8 mouse cellular contexts compared by ENCODE assay signal in genomic region chr1:34842389-34842861, GRCm38 (mm10). TPM values are rescaled to one million over a fixed set of nuclear protein-coding genes. Genes with fewer than 3 reads are reported as not detected.
DNase-seq lines count a peak whose midpoint lies in the region; ATAC-seq and TF ChIP-seq lines count a peak whose summit lies in the region.

No protein-coding gene starts in this region.

- peaks cover 43% of the 10 kb centered on the region for H3K4me1 ChIP-seq in G1E (ENCODE audit: insufficient read depth, low read depth, low read length)
- H3K4me1 ChIP-seq in heart, embryonic 14.5 days (ENCODE audit: control insufficient read depth in 2 of 2, insufficient read depth in 2 of 2, low read length in 2 of 2), result peaks cover 9 to 37% of the 10 kb centered on the region in 2 experiments
- H3K4me1 ChIP-seq in limb, embryonic 11.5 days (ENCODE audit: control insufficient read depth, insufficient read depth, low read length), result peaks cover 6% of the 10 kb centered on the region; the same call in 1 of the 2 replicates
- H3K4me1 ChIP-seq in midbrain, embryonic 12.5 days, result peaks cover 33% of the 10 kb centered on the region

- DNase-seq in gastrocnemius, adult 18-20 months (ENCODE audit: low spot score), result peak; percentile 34
- no peak for DNase-seq in gastrocnemius, postnatal 36 days
- peak; percentile 86 for DNase-seq in G1E (ENCODE audit: low spot score)
- DNase-seq in embryo, embryonic 11 days, result peak; percentile 87
- peak; percentile 75 for DNase-seq in limb, embryonic 11.5 days (ENCODE audit: low spot score)
- peak; percentile 42 to 44 for DNase-seq in thymus, adult 18-20 months

- H3K4me3 ChIP-seq in G1E (ENCODE audit: low read depth, low read length), result peak overlapping the region; percentile 78
- peak overlapping the region; percentile 79 to 98 for H3K4me3 ChIP-seq in heart, embryonic 14.5 days (ENCODE audit: control insufficient read depth in 1 of 2, insufficient read depth in 1 of 2, low read depth in 1 of 2, low read length in 2 of 2)
- H3K4me3 ChIP-seq in limb, embryonic 11.5 days (ENCODE audit: low read depth, low read length), result peak overlapping the region; percentile 71
- peak overlapping the region; percentile 75 for H3K4me3 ChIP-seq in midbrain, embryonic 12.5 days

- peak overlapping the region; percentile 95 to 96 for H3K27ac ChIP-seq in heart, embryonic 14.5 days (replicated peaks in 1 of 2; ENCODE audit: control insufficient read depth in 1 of 2, insufficient read depth in 1 of 2, low read depth in 2 of 2, low read length in 2 of 2)
- peak overlapping the region; percentile 95 for H3K27ac ChIP-seq in limb, embryonic 11.5 days (replicated peaks; ENCODE audit: low read depth, low read length)
- H3K27ac ChIP-seq in midbrain, embryonic 12.5 days (replicated peaks), result peak overlapping the region; percentile 96

- TF ChIP-seq CTCF in G1E (IDR thresholded peaks at IDR 0.05; ENCODE audit: low read depth, low read length), result no peak

- WGBS in heart, embryonic 14.5 days, result under 1% methylated on average over 41 of the region's 51 CpGs
- under 1% methylated on average over 33 of the region's 51 CpGs for WGBS in limb, embryonic 11.5 days
- under 1% methylated on average over 44 of the region's 51 CpGs for WGBS in midbrain, embryonic 12.5 days

- H3K4me2 ChIP-seq in heart, embryonic 14.5 days (ENCODE audit: low read length), result peak overlapping the region; percentile 93
- H3K4me2 ChIP-seq in limb, embryonic 11.5 days (ENCODE audit: low read depth, severe bottlenecking), result peak overlapping the region; percentile 76
- peak overlapping the region; percentile 83 for H3K4me2 ChIP-seq in midbrain, embryonic 12.5 days (replicated peaks)

- no peak for ATAC-seq in G1E (ENCODE audit: extremely low read depth, insufficient number of reproducible peaks, low FRiP score, poor library complexity, severe bottlenecking)
- ATAC-seq in heart, embryonic 14.5 days (ENCODE audit: insufficient number of reproducible peaks, insufficient read depth, low FRiP score, low read depth), result peak; percentile 77
- ATAC-seq in limb, embryonic 11.5 days (ENCODE audit: insufficient number of reproducible peaks, low FRiP score, low TSS enrichment, low read depth), result peak; percentile 76
- peak; percentile 88 for ATAC-seq in midbrain, embryonic 12.5 days (ENCODE audit: low FRiP score, low read depth)

- intact Hi-C loops in gastrocnemius, postnatal 36 days (cut with DNase I), result no loop called here

- H3K36me3 ChIP-seq in G1E (replicated peaks), result peaks cover 27% of the 10 kb centered on the region
- H3K36me3 ChIP-seq in heart, embryonic 14.5 days (ENCODE audit: control insufficient read depth, insufficient read depth, low read length), result no peaks in the 10 kb centered on the region
- H3K36me3 ChIP-seq in limb, embryonic 11.5 days (ENCODE audit: control insufficient read depth, insufficient read depth, low read length), result no peaks in the 10 kb centered on the region
- H3K36me3 ChIP-seq in midbrain, embryonic 12.5 days, result no peaks in the 10 kb centered on the region; the same call in 1 of the 2 replicates

- no peaks in the 10 kb centered on the region for H3K9me3 ChIP-seq in G1E (replicated peaks)
- no peaks in the 10 kb centered on the region for H3K9me3 ChIP-seq in heart, embryonic 14.5 days (ENCODE audit: control insufficient read depth, low read length)
- H3K9me3 ChIP-seq in limb, embryonic 11.5 days (ENCODE audit: control insufficient read depth, low read length), result no peaks in the 10 kb centered on the region
- no peaks in the 10 kb centered on the region for H3K9me3 ChIP-seq in midbrain, embryonic 12.5 days

- H3K9ac ChIP-seq in heart, embryonic 14.5 days (ENCODE audit: low read length), result peak overlapping the region; percentile 94
- peak overlapping the region; percentile 94 for H3K9ac ChIP-seq in limb, embryonic 11.5 days (ENCODE audit: low read length)
- H3K9ac ChIP-seq in midbrain, embryonic 12.5 days (replicated peaks), result peak overlapping the region; percentile 90

- peaks cover 15% of the 10 kb centered on the region; the same call in 1 of the 2 replicates for H3K27me3 ChIP-seq in G1E (ENCODE audit: insufficient read depth, low read length)
- no peaks in the 10 kb centered on the region for H3K27me3 ChIP-seq in heart, embryonic 14.5 days (ENCODE audit: control insufficient read depth, insufficient read depth, low read length)
- no peaks in the 10 kb centered on the region for H3K27me3 ChIP-seq in limb, embryonic 11.5 days (ENCODE audit: control insufficient read depth, insufficient read depth, low read length)
- H3K27me3 ChIP-seq in midbrain, embryonic 12.5 days, result no peaks in the 10 kb centered on the region

RNA-seq across cellular contexts. Expression of gene Fam168b, which starts 0.4 kb away (rescaled TPM):
- total RNA-seq in gastrocnemius, adult 18-20 months (2021), result 10 to 100 TPM; 23.9 to 31.3 TPM
- 10 to 100 TPM; 20.5 to 30.7 TPM for total RNA-seq in gastrocnemius, postnatal 36 days (2021)
- total RNA-seq in G1E (2014; fragmentation: Nextera tagmentation), result 75.1 and 82.0 TPM in 2 replicates
- 95.3 and 98.4 TPM in 2 replicates for total RNA-seq in G1E (2017)
- 383 and 401 TPM in 2 replicates for polyA plus RNA-seq in G1E (2012)
- 36.1 and 36.9 TPM in 2 replicates for polyA plus RNA-seq in heart, embryonic 14.5 days (2014; fragmentation: Nextera tagmentation; extraction: Ambion mirVana)
- polyA plus RNA-seq in limb, embryonic 11.5 days (2014; fragmentation: Nextera tagmentation; extraction: Ambion mirVana), result 93.5 and 114 TPM in 2 replicates
- polyA plus RNA-seq in midbrain, embryonic 12.5 days (2016; fragmentation: Nextera tagmentation; extraction: Ambion mirVana), result 167 and 183 TPM in 2 replicates

RNA-seq across cellular contexts. Expression of gene Plekhb2, which starts 7.4 kb away (rescaled TPM):
- 10 to 100 TPM; 49.8 to 62.4 TPM for total RNA-seq in gastrocnemius, adult 18-20 months (2021)
- 10 to 100 TPM; 44.6 to 53.4 TPM for total RNA-seq in gastrocnemius, postnatal 36 days (2021)
- total RNA-seq in G1E (2014; fragmentation: Nextera tagmentation), result 13.1 and 13.7 TPM in 2 replicates
- 14.5 and 15.3 TPM in 2 replicates for total RNA-seq in G1E (2017)
- 1.0 and 1.7 TPM in 2 replicates for polyA plus RNA-seq in G1E (2012)
- polyA plus RNA-seq in heart, embryonic 14.5 days (2014; fragmentation: Nextera tagmentation; extraction: Ambion mirVana), result 57.9 and 61.8 TPM in 2 replicates
- polyA plus RNA-seq in limb, embryonic 11.5 days (2014; fragmentation: Nextera tagmentation; extraction: Ambion mirVana), result 16.5 and 21.1 TPM in 2 replicates
- polyA plus RNA-seq in midbrain, embryonic 12.5 days (2016; fragmentation: Nextera tagmentation; extraction: Ambion mirVana), result 47.9 and 53.2 TPM in 2 replicates

Comparison
In these comparisons a context has a peak if more than half of its experiments do, and no peak if none do; other contexts are left out.
1. DNase-seq: peak in gastrocnemius, adult 18-20 months (single experiment), G1E (single experiment), embryo, embryonic 11 days (single experiment), limb, embryonic 11.5 days (single experiment) and thymus, adult 18-20 months (2 of 2); none in gastrocnemius, postnatal 36 days (0 of 2).
2. Peak in every context shown above with its lines, with median percentiles within 50 percentile points of each other: H3K4me3 ChIP-seq, H3K27ac ChIP-seq, H3K4me2 ChIP-seq and H3K9ac ChIP-seq.